Mouse (Mus musculus): ENCODE measurements around the gene Eif2a. TPM values are rescaled to one million over a fixed set of nuclear protein-coding genes. Genes with fewer than 3 reads are reported as not detected.

Gene Eif2a
- polyA plus RNA-seq, 3 experiments from 2014 or later, result 63.0 to 73.7 (median 67.5) TPM

Other genes starting within 250 kb of the Eif2a start
- 10 to 100 TPM; 10.4 to 16.1 (median 13.1) TPM for gene Tsc22d2, start 111.1 kb upstream of the Eif2a start, polyA plus RNA-seq (2017; shearing (Covaris generic))
- gene Serp1, start 71 bp downstream of the Eif2a start, polyA plus RNA-seq (2017; shearing (Covaris generic)), result 10 to 100 TPM; 40.4 to 51.7 (median 46.0) TPM
- gene Selenot, start 50.8 kb downstream of the Eif2a start, polyA plus RNA-seq (2017; shearing (Covaris generic)), result 10 to 100 TPM; 30.3 to 45.6 (median 39.6) TPM
- gene Erich6, start 111.4 kb downstream of the Eif2a start, polyA plus RNA-seq (2017; shearing (Covaris generic)), result not detected
- gene Siah2, start 166.6 kb downstream of the Eif2a start, polyA plus RNA-seq (2017; shearing (Covaris generic)), result 1 to 10 TPM; 1.4 to 2.8 (median 2.1) TPM

All from inflammation-experienced regulatory T-cells, adult 6 months (primary cell).